Mouse (Mus musculus) small intestine, adult 2 months (tissue): ENCODE measurements around the gene Zmiz1.

Source experiments
- CTCF ChIP-seq: fragments of 200-500 bp; IDR thresholded peaks from 2 replicates; pipeline ENCODE4 v1.5.1; 2012; ENCODE audit warnings: low read depth, mild to moderate bottlenecking, control low read depth, inconsistent platforms, low read length, moderate library complexity, mixed read lengths; ENCODE audit not compliant: insufficient replicate concordance, insufficient read length; ENCODE audit errors: extremely low read depth
- POLR2A ChIP-seq: fragments of 200-500 bp; IDR thresholded peaks from 2 replicates; pipeline ENCODE4 v1.6.1; 2012; ENCODE audit warnings: low read depth, mild to moderate bottlenecking, control low read depth, inconsistent platforms, low read length, moderate library complexity

DNA sequence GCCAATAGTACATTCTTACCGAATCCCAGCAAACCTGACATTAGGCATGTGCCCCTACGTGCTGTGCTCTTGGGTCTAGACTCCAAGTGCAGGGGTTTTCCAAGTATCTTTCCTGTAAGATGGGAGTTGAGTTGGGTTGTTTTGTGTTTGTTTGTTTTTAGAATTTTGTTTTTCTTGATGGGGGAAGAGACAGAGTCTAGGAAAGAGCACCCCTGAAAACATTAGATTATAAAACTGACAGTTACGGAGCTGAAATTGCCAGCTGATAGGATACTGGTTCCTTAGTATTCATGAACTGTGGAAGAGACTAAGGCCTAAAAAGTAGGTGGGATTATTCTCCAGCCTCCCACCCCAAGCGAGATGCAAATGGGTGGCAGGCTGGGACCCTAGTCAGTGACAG is 21.5 kb downstream of the Zmiz1 start:
- no peak for TF ChIP-seq CTCF
- TF ChIP-seq POLR2A = no peak
